Mouse (Mus musculus) G1E (cell line): ENCODE data around the gene N4bp3.

Experiments used
- CTCF ChIP-seq: IDR thresholded peaks from 2 replicates; pipeline ENCODE4 v1.5.1; 2012; ENCODE audit warnings: low read depth, low read length, inconsistent platforms, mixed read lengths
- GATA1 ChIP-seq: IDR thresholded peaks from 2 replicates; pipeline ENCODE4 v1.6.1; 2012; ENCODE audit warnings: borderline replicate concordance, low read length, inconsistent platforms, mixed read lengths
- TAL1 ChIP-seq: conservative IDR thresholded peaks from 2 replicates; pipeline ENCODE4 v1.6.1; 2012; ENCODE audit warnings: low read depth, low read length, inconsistent platforms, mixed read lengths

DNA sequence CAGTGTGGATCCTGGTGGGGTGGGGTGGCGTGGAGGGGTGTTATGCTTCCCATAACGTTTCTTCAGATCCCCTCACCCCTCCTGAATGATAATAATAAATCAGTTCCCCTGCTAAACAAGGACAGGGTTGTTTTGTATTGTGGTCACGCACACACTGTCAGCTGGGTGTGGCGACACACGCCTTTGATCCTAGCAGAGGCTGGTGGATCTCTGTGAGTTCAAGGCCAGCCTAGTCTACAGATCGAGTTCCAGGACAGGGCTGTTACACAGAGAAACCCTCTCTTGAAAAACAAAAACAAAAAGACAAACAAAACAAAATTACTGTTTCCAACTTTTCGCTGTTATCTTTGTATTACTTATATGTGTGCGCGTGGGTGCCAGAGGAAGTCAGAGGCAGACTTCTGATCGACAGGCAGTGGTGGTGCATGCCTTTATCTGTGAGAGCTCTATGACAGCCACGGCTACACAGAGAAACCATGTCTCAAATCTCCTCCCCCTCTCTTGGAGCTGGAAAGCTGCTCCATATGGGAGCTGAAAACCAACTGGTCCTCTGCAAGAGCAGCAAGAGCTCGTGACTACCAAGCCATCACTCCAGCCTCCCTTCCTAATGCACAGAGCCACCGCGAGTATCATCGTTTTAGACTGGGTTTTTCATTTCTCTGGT, 20.9 kb downstream of the N4bp3 start:
- TF ChIP-seq TAL1 (no peak), CTCF (no peak), GATA1 (no peak)
